Mouse (Mus musculus) spleen, adult 2 months (tissue): ENCODE data around the gene Rhbdd3. TPM values are rescaled to one million over a fixed set of nuclear protein-coding genes. Genes with fewer than 3 reads are reported as not detected.

Experiments
- DNase-seq, 2 experiments: peaks; one replicate each; pipeline versions ENCODE4 v3.0.0 to v3.0.0-alpha.2; 2012 to 2021; ENCODE audit warnings: low spot score in 2 of 2, low read depth in 1 of 2
- H3K27ac ChIP-seq: fragments of 200-500 bp; 2 replicates; pipeline ENCODE4 v1.5.1; 2012; ENCODE audit warnings: low read length, inconsistent platforms; ENCODE audit not compliant: insufficient read depth
- H3K27me3 ChIP-seq: fragments of 200-500 bp; 2 replicates; pipeline ENCODE4 v1.6.1; 2012; ENCODE audit warnings: mild to moderate bottlenecking, moderate library complexity, low read length, inconsistent platforms; ENCODE audit not compliant: control insufficient read depth, insufficient read depth
- H3K36me3 ChIP-seq: fragments of 200-500 bp; 2 replicates; pipeline ENCODE4 v1.6.1; 2012; ENCODE audit warnings: mild to moderate bottlenecking, low read length, inconsistent platforms; ENCODE audit not compliant: control insufficient read depth, insufficient read depth
- H3K4me1 ChIP-seq: fragments of 200-500 bp; 2 replicates; pipeline ENCODE4 v1.6.1; 2011; ENCODE audit warnings: inconsistent platforms; ENCODE audit not compliant: control insufficient read depth, insufficient read depth, insufficient read length
- H3K4me3 ChIP-seq: fragments of 200-500 bp; 2 replicates; pipeline ENCODE4 v1.5.1; 2011; ENCODE audit warnings: mild to moderate bottlenecking, inconsistent platforms; ENCODE audit not compliant: insufficient read depth, insufficient read length; ENCODE audit errors: extremely low read depth
- CTCF ChIP-seq: fragments of 200-500 bp; IDR thresholded peaks from 2 replicates; pipeline ENCODE4 v1.5.1; 2011; ENCODE audit warnings: mild to moderate bottlenecking, inconsistent platforms; ENCODE audit not compliant: insufficient read depth, insufficient read length, insufficient replicate concordance; ENCODE audit errors: extremely low read depth
- POLR2A ChIP-seq: fragments of 200-500 bp; IDR thresholded peaks from 2 replicates; pipeline ENCODE4 v1.6.1; 2011; ENCODE audit warnings: low read depth, low read length, inconsistent platforms
- WGBS: fragments of 180-500 bp; shearing (Covaris S2); methylation state at CpG from one replicate; pipeline ENCODE4 v1.1.7; 2018; 5-methylcytosine and 5-hydroxymethylcytosine counted together
- polyA plus RNA-seq: library from polyadenylated mRNA; depleted of rRNA; stranded (reverse); fragments of >200 nt; gene quantifications from 2 replicates; pipeline ENCODE4 v1.2.3, GENCODE M21; 2012

Gene Rhbdd3
- polyA plus RNA-seq, 1 experiment: 14.6 TPM

DNA sequence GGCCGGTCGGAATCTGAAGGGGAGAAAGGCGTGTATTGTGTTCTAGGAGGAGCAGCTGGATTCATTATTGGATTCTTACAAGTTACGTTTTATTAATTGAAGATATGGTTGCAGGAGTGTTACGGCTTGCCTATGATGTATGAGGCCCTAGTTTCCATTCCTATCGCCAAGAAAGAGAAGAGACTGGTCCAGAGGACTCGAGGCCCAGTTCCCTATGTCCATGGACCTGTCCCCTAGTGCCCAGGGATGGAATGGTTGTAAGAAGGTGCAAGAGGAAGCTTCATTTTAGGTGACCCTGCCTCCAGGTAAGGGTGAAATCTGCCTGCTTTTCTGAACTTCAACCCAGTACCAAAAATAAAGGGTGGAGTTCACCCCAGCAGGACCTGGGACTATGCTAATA, 1.6 kb downstream of the Rhbdd3 start:
- TF ChIP-seq POLR2A (no peak), CTCF (no peak)
- H3K4me1 ChIP-seq: peaks cover 2% of the 10 kb centered on the region
- H3K36me3 ChIP-seq: no peaks in the 10 kb centered on the region
- H3K27ac ChIP-seq: no peak overlapping the region
- DNase-seq: no peak
- H3K27me3 ChIP-seq: no peaks in the 10 kb centered on the region
- WGBS: 8% methylated on average over 7 of the region's 7 CpGs
- H3K4me3 ChIP-seq: peak overlapping the region; percentile 91; the same call in 1 of the 2 replicates

DNA sequence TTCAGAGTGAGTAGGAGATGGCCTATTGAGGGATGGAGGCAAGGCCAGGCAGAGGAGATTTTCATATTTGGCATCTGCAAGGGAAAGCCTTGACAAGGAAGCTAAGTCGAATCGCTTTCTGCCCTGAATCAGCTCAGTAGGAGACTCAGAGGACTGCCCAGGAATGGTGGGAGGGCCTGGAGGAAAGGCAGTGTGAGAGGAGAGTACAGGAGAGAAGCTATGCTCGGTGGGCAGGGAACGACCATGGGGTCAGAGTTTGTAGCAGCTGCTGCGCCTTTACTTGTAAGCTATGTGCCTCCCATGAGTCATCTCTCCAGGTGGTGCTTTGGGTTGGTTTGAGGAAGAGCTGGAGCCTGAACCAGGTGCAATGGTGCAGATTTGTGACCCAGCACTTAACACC, 2.1 kb downstream of the Rhbdd3 start:
- no peak for DNase-seq
- TF ChIP-seq CTCF (no peak), POLR2A (no peak)
- Histone ChIP-seq H3K4me3 (no peak overlapping the region), H3K4me1 (peaks cover 2% of the 10 kb centered on the region), H3K27ac (no peak overlapping the region), H3K27me3 (no peaks in the 10 kb centered on the region), H3K36me3 (no peaks in the 10 kb centered on the region; the same call in 1 of the 2 replicates)
- 83% methylated on average over 5 of the region's 5 CpGs for WGBS

DNA sequence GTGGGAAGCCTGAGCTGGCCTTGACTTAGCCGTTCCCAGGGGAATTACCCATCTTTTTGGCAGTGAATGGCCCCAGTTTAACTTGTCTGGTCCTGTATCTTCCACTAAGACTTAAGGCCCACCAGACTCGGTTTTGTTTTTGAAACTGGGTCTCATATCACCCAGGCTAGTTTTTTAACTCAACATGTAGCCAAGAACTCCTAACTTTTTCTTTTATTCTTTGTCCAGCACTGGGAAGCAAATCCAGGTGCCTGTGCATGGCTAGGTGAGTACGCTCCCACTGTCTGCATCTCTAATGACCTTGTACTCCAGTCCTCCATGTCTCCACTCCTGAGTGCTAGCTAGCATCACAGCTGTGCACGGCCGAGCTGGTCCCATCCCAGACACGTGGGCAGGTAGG, 2.9 kb downstream of the Rhbdd3 start:
- H3K4me3 ChIP-seq: no peak overlapping the region
- no peaks in the 10 kb centered on the region for H3K27me3 ChIP-seq
- WGBS: 86% methylated on average over 6 of the region's 6 CpGs
- H3K4me1 ChIP-seq: 0 out of 2 replicates have a peak, but pooled peaks cover under 1% of the 10 kb centered on the region
- no peak overlapping the region for H3K27ac ChIP-seq
- peaks cover 2% of the 10 kb centered on the region; the same call in 1 of the 2 replicates for H3K36me3 ChIP-seq
- TF ChIP-seq CTCF: no peak
- no peak for TF ChIP-seq POLR2A
- no peak for DNase-seq

DNA sequence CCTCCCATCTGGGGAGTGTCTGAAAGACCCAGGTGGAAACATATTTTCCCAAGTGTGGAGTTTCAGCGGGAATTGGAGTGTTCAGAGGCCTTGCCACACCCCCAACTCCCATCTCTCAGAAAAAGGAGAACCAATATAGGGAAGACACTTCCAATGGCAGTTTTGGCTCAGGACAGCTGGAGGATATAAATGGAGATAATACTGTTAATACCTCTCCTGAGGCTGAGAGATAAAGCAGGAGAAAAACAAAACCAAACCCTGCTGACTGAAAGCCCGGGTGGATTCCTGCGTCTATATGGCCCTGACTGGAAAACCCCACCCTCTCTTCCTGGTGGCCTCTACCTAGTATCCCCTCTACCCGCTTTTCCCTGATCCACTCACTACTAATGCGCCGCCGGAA, 3.7 kb downstream of the Rhbdd3 start:
- no peak for DNase-seq
- 90% methylated on average over 7 of the region's 7 CpGs for WGBS
- no peaks in the 10 kb centered on the region for H3K4me1 ChIP-seq
- H3K27ac ChIP-seq: no peak overlapping the region
- no peak for TF ChIP-seq CTCF
- no peak for TF ChIP-seq POLR2A
- H3K27me3 ChIP-seq: no peaks in the 10 kb centered on the region
- peaks cover 2% of the 10 kb centered on the region; the same call in 1 of the 2 replicates for H3K36me3 ChIP-seq
- H3K4me3 ChIP-seq: no peak overlapping the region

DNA sequence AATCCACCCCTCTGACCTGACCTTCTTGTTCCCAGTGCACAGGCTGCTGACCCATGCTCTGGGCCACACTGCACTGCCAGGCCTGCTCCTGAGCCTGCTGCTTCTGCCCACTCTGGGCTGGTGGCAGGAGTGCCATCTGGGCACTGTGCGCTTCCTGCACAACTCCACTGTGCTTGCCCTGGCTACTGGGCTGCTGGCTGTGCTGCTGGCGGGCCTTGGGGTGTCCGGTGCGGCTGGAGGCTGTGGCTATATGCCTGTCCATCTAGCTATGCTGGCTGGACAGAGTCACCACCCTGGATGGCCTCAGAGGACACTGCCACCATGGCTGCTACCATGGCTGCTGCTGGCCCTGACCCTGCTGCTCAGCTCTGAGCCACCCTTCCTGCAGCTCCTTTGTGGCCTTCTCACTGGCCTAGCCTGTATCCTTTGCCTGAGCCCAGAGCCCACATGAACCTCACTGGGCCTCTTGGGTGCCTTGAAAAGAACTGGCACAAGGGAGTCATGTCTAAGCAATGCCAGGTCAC, 5.3 kb downstream of the Rhbdd3 start:
- no peak for DNase-seq
- Histone ChIP-seq H3K36me3 (peaks cover 2% of the 10 kb centered on the region; the same call in 1 of the 2 replicates), H3K27me3 (no peaks in the 10 kb centered on the region), H3K27ac (no peak overlapping the region), H3K4me1 (no peaks in the 10 kb centered on the region), H3K4me3 (no peak overlapping the region)
- 95% methylated on average over 4 of the region's 4 CpGs for WGBS
- no peak for TF ChIP-seq POLR2A
- no peak for TF ChIP-seq CTCF

DNA sequence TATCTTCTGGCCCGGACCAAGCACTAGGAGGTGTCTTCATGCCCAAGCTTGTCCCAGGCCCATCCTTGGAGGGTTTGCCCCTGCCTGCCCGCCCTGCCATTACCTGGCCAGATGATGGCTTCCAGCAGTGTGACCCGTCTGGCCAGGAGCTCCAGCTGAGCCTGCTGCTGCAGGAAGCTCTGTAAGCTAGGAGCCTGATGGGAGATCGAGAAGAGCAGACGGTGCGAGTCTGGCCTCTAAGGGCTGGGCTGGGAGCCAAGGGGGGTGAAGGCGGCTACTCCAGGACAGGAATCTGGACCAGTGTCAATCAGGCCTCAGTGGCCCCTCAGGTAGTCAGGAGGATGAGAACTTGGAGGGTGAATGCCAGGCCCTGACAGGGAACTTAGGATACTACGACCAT, 10.7 kb downstream of the Rhbdd3 start:
- no peaks in the 10 kb centered on the region for H3K27me3 ChIP-seq
- no peak overlapping the region for H3K4me3 ChIP-seq
- TF ChIP-seq POLR2A (no peak), CTCF (no peak)
- 86% methylated on average over 8 of the region's 8 CpGs for WGBS
- no peak overlapping the region for H3K27ac ChIP-seq
- no peak for DNase-seq
- H3K4me1 ChIP-seq: no peaks in the 10 kb centered on the region
- H3K36me3 ChIP-seq: peaks cover 2% of the 10 kb centered on the region; the same call in 1 of the 2 replicates

DNA sequence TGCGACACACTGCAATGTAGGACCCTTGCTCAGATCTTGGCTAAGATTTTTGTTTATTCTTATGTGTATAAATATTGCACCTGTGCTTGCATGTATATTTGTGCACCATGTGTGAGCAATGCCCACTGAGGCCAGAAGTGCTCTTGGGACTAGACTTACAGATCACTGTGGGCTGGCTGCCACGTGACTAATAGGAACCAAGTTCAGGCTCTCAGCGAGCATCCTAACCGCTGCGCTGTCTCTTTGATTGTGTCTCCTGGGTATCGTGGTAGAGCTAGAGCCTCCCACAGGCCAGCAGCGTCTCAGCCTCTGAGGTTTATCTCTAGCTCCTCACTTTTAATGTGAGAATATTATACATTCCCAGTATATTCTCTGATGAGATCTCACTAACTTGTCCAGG, 14.9 kb downstream of the Rhbdd3 start:
- WGBS: 59% methylated on average over 7 of the region's 7 CpGs
- H3K27ac ChIP-seq: no peak overlapping the region
- no peaks in the 10 kb centered on the region for H3K4me1 ChIP-seq
- no peak for DNase-seq
- TF ChIP-seq CTCF (no peak), POLR2A (no peak)
- no peaks in the 10 kb centered on the region for H3K36me3 ChIP-seq
- no peaks in the 10 kb centered on the region for H3K27me3 ChIP-seq
- H3K4me3 ChIP-seq: no peak overlapping the region
